Mouse (Mus musculus): Measurements from ENCODE around the gene Gm42669. TPM values are rescaled to one million over a fixed set of nuclear protein-coding genes. Genes with fewer than 3 reads are reported as not detected.
A peak's percentile ranks its signal among the peaks of the same experiment; 100 is the strongest.

Gm42669 gene
- polyA plus RNA-seq, 1 experiment from 2014 or later: 0.49 TPM

GRCm38 (mm10) chr5:107524281-107524680 lies 16.9 kb downstream of the Gm42669 start:
- Histone ChIP-seq H3K36me3 (replicated peaks) (no peaks in the 10 kb centered on the region), H3K27ac (no peak overlapping the region), H3K9ac (no peak overlapping the region), H3K9me3 (no peaks in the 10 kb centered on the region), H3K4me3 (replicated peaks) (no peak overlapping the region), H3K27me3 (no peaks in the 10 kb centered on the region), H3K4me2 (no peak overlapping the region), H3K4me1 (no peaks in the 10 kb centered on the region)
- WGBS: 91% methylated on average over 10 of the region's 10 CpGs
- no peak for ATAC-seq (ENCODE audit: low FRiP score)

- WGBS: 92% methylated on average over 3 of the region's 3 CpGs
- H3K27ac ChIP-seq: no peak overlapping the region
- no peaks in the 10 kb centered on the region for H3K27me3 ChIP-seq
- no peak for ATAC-seq (ENCODE audit: low FRiP score)
- no peak overlapping the region for H3K9ac ChIP-seq
- H3K4me2 ChIP-seq: no peak overlapping the region
- H3K4me3 ChIP-seq (replicated peaks): no peak overlapping the region
- H3K4me1 ChIP-seq: no peaks in the 10 kb centered on the region
- no peaks in the 10 kb centered on the region for H3K9me3 ChIP-seq
- H3K36me3 ChIP-seq (replicated peaks): no peaks in the 10 kb centered on the region
Observed at GRCm38 (mm10) chr5:107528856-107529255, 21.4 kb downstream of the Gm42669 start.

- ATAC-seq (ENCODE audit: low FRiP score): no peak
- Histone ChIP-seq H3K4me2 (no peak overlapping the region), H3K36me3 (replicated peaks) (no peaks in the 10 kb centered on the region), H3K9me3 (no peaks in the 10 kb centered on the region), H3K4me1 (no peaks in the 10 kb centered on the region), H3K9ac (no peak overlapping the region), H3K4me3 (replicated peaks) (no peak overlapping the region), H3K27ac (no peak overlapping the region), H3K27me3 (no peaks in the 10 kb centered on the region)
- WGBS: 69% methylated on average over 2 of the region's 2 CpGs
Observed at GRCm38 (mm10) chr5:107533590-107533989, 26.2 kb downstream of the Gm42669 start.

- Histone ChIP-seq H3K4me2 (no peak within 1 kb of the TSS), H3K27ac (no peak within 1 kb of the TSS), H3K4me3 (replicated peaks) (no peak within 1 kb of the TSS), H3K4me1 (no peaks in the 10 kb centered on the region), H3K36me3 (replicated peaks) (no peaks in the 10 kb centered on the region), H3K9me3 (no peaks in the 10 kb centered on the region), H3K9ac (no peak within 1 kb of the TSS), H3K27me3 (no peaks in the 10 kb centered on the region)
- WGBS: 77% methylated on average over 15 of the region's 15 CpGs
- no peak for ATAC-seq (ENCODE audit: low FRiP score)
Observed at GRCm38 (mm10) chr5:107534581-107534980, 27.2 kb downstream of the Gm42669 start, which contains the start of gene 1700028K03Rik. Gene 1700028K03Rik (plus strand): TSS chr5:107534709.

- no peaks in the 10 kb centered on the region for H3K27me3 ChIP-seq
- H3K4me1 ChIP-seq: no peaks in the 10 kb centered on the region
- no peak overlapping the region for H3K4me2 ChIP-seq
- no peak overlapping the region for H3K4me3 ChIP-seq (replicated peaks)
- H3K9ac ChIP-seq: no peak overlapping the region
- ATAC-seq (ENCODE audit: low FRiP score): no peak
- H3K36me3 ChIP-seq (replicated peaks): no peaks in the 10 kb centered on the region
- no peaks in the 10 kb centered on the region for H3K9me3 ChIP-seq
- WGBS: 24% methylated on average over 7 of the region's 7 CpGs
- H3K27ac ChIP-seq: no peak overlapping the region
Observed at GRCm38 (mm10) chr5:107541696-107542095, 34.3 kb downstream of the Gm42669 start.

- Histone ChIP-seq H3K9ac (no peak overlapping the region), H3K4me3 (replicated peaks) (no peak overlapping the region), H3K36me3 (replicated peaks) (peaks cover 13% of the 10 kb centered on the region; the same call in 1 of the 2 replicates), H3K27ac (no peak overlapping the region), H3K9me3 (no peaks in the 10 kb centered on the region), H3K4me2 (no peak overlapping the region), H3K4me1 (no peaks in the 10 kb centered on the region), H3K27me3 (no peaks in the 10 kb centered on the region)
- no peak for ATAC-seq (ENCODE audit: low FRiP score)
- 84% methylated on average over 4 of the region's 4 CpGs for WGBS
Observed at GRCm38 (mm10) chr5:107545927-107546326, 38.5 kb downstream of the Gm42669 start.

GRCm38 (mm10) chr5:107547955-107548354 lies 40.5 kb downstream of the Gm42669 start:
- no peak overlapping the region for H3K4me2 ChIP-seq
- no peaks in the 10 kb centered on the region for H3K27me3 ChIP-seq
- H3K9me3 ChIP-seq: no peaks in the 10 kb centered on the region
- H3K36me3 ChIP-seq (replicated peaks): peaks cover 18% of the 10 kb centered on the region; the same call in 1 of the 2 replicates
- no peak overlapping the region for H3K4me3 ChIP-seq (replicated peaks)
- 88% methylated on average over 3 of the region's 3 CpGs for WGBS
- H3K9ac ChIP-seq: no peak overlapping the region
- H3K4me1 ChIP-seq: no peaks in the 10 kb centered on the region
- H3K27ac ChIP-seq: no peak overlapping the region
- no peak for ATAC-seq (ENCODE audit: low FRiP score)

- 93% methylated on average over 3 of the region's 3 CpGs for WGBS
- H3K4me1 ChIP-seq: no peaks in the 10 kb centered on the region
- no peak overlapping the region for H3K4me3 ChIP-seq (replicated peaks)
- H3K9me3 ChIP-seq: no peaks in the 10 kb centered on the region
- no peak for ATAC-seq (ENCODE audit: low FRiP score)
- H3K9ac ChIP-seq: no peak overlapping the region
- H3K36me3 ChIP-seq (replicated peaks): peaks cover 18% of the 10 kb centered on the region; the same call in 1 of the 2 replicates
- H3K4me2 ChIP-seq: no peak overlapping the region
- no peak overlapping the region for H3K27ac ChIP-seq
- no peaks in the 10 kb centered on the region for H3K27me3 ChIP-seq
Observed at GRCm38 (mm10) chr5:107548444-107548843, 41.0 kb downstream of the Gm42669 start.

- WGBS: 93% methylated on average over 5 of the region's 5 CpGs
- Histone ChIP-seq H3K36me3 (replicated peaks) (peaks cover 30% of the 10 kb centered on the region), H3K9ac (no peak overlapping the region), H3K4me3 (replicated peaks) (no peak overlapping the region), H3K4me1 (no peaks in the 10 kb centered on the region), H3K27ac (no peak overlapping the region), H3K4me2 (no peak overlapping the region), H3K9me3 (no peaks in the 10 kb centered on the region), H3K27me3 (no peaks in the 10 kb centered on the region)
- ATAC-seq (ENCODE audit: low FRiP score): no peak
Observed at GRCm38 (mm10) chr5:107554336-107554735, 46.9 kb downstream of the Gm42669 start.

- WGBS: 89% methylated on average over 3 of the region's 3 CpGs
- Histone ChIP-seq H3K36me3 (replicated peaks) (peaks cover 30% of the 10 kb centered on the region; the same call in 1 of the 2 replicates), H3K27me3 (no peaks in the 10 kb centered on the region), H3K9ac (no peak overlapping the region), H3K27ac (no peak overlapping the region), H3K4me1 (no peaks in the 10 kb centered on the region), H3K9me3 (no peaks in the 10 kb centered on the region), H3K4me2 (no peak overlapping the region), H3K4me3 (replicated peaks) (no peak overlapping the region)
- no peak for ATAC-seq (ENCODE audit: low FRiP score)
Observed at GRCm38 (mm10) chr5:107556969-107557368, 49.5 kb downstream of the Gm42669 start.

GRCm38 (mm10) chr5:107569148-107569547 lies 61.7 kb downstream of the Gm42669 start:
- H3K36me3 ChIP-seq (replicated peaks): peaks cover 39% of the 10 kb centered on the region
- no peak overlapping the region for H3K9ac ChIP-seq
- no peaks in the 10 kb centered on the region for H3K9me3 ChIP-seq
- H3K4me1 ChIP-seq: no peaks in the 10 kb centered on the region
- no peak overlapping the region for H3K4me2 ChIP-seq
- no peak overlapping the region for H3K27ac ChIP-seq
- no peak overlapping the region for H3K4me3 ChIP-seq (replicated peaks)
- 91% methylated on average over 9 of the region's 9 CpGs for whole genome bisulfite sequencing
- no peak for ATAC-seq (ENCODE audit: low FRiP score)
- H3K27me3 ChIP-seq: no peaks in the 10 kb centered on the region

- peak; percentile 96 for ATAC-seq (ENCODE audit: low FRiP score)
- Histone ChIP-seq H3K4me1 (peaks cover 10% of the 10 kb centered on the region; the same call in 1 of the 2 replicates), H3K27me3 (no peaks in the 10 kb centered on the region), H3K27ac (peak within 1 kb of the TSS; percentile 77), H3K9ac (peak within 1 kb of the TSS; percentile 70), H3K9me3 (no peaks in the 10 kb centered on the region), H3K36me3 (replicated peaks) (peaks cover 12% of the 10 kb centered on the region), H3K4me2 (peak within 1 kb of the TSS; percentile 69), H3K4me3 (replicated peaks) (peak within 1 kb of the TSS; percentile 74)
- under 1% methylated on average over 46 of the region's 64 CpGs for WGBS
Observed at GRCm38 (mm10) chr5:107597301-107598077, 90.1 kb downstream of the Gm42669 start, which contains the start of the genes Rpap2 and Glmn. Gene Rpap2 (plus strand): TSS chr5:107597373. Gene Glmn (minus strand): TSS chr5:107597888.

- WGBS: 20% methylated on average over 4 of the region's 4 CpGs
- no peaks in the 10 kb centered on the region for H3K27me3 ChIP-seq
- peaks cover 17% of the 10 kb centered on the region for H3K36me3 ChIP-seq (replicated peaks)
- H3K4me1 ChIP-seq: peaks cover 10% of the 10 kb centered on the region; the same call in 1 of the 2 replicates
- H3K9ac ChIP-seq: peak overlapping the region; percentile 70
- H3K27ac ChIP-seq: no peak overlapping the region
- peak overlapping the region; percentile 69 for H3K4me2 ChIP-seq
- no peaks in the 10 kb centered on the region for H3K9me3 ChIP-seq
- no peak for ATAC-seq (ENCODE audit: low FRiP score)
- H3K4me3 ChIP-seq (replicated peaks): peak overlapping the region; percentile 74
Observed at GRCm38 (mm10) chr5:107598380-107598779, 91.0 kb downstream of the Gm42669 start.

Measured in forebrain, embryonic 12.5 days (tissue).